Mouse (Mus musculus): Measurements from ENCODE around the gene Elavl1.
"Not testable (repeated sequence)": the region's sequence is repeated elsewhere in the genome, so short reads cannot be mapped to it uniquely, and the experiment has no call there.

Gene Elavl1

DNA sequence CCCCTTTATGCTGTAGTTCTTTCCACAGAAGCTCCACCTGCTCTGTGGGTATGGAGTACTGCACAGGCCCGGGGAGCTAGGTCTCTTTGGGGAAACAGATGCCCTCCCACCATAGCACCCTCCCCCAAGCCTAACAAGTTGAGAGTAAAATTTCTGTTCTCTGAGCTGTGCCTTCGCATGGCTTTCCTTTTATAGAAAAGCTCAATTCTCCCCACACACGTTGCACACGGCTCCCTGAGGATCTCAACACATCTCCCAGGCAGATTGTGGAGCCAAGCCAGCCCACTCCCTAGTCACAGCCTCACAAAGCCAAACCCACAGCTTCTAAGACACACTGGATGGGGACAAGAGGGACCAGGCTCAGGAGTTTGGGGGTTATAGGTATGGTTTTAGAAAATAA, 68.3 kb downstream of the Elavl1 start:
- peak; percentile 84 for DNase-seq

DNA sequence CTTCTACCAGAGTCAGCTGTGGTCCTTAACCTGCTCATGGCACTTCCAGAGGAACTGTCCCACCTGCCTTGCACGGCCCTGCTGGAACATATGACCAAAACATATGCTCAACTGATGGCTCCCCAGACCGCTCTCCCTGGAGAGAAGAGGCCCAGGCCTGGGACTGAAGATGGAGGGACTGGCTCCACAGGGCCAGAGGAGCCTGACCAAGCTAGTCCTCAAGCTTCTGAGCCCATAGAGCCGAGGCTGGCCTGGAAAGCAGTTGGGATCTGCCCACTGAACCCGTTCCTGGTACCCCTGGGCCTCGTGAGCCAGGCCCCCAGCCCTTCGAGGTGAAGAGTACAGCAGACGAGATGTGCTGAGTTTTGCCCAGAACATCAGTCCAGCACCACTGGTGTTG, 69.7 kb downstream of the Elavl1 start:
- not testable (repeated sequence) for DNase-seq

DNA sequence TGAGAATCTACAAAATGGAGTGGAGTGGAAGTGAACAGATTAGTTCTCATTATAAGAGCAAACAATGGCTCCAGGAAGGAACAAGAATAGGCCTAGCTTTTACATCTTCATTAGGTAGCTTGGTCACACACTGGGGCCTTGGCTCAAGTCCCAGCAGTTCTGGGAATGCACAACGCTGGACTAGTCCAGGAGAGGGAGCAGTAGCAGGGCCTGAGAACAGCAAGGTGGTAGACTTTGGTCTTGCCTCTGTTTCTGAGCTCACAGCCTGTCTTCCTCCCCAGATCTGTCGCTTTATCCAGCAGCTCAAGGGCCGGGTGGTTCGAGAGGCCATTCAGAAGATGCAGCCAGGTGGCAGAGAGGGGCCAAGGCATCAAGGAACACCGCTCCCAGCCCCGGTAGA, 71.2 kb downstream of the Elavl1 start:
- no peak for DNase-seq

DNA sequence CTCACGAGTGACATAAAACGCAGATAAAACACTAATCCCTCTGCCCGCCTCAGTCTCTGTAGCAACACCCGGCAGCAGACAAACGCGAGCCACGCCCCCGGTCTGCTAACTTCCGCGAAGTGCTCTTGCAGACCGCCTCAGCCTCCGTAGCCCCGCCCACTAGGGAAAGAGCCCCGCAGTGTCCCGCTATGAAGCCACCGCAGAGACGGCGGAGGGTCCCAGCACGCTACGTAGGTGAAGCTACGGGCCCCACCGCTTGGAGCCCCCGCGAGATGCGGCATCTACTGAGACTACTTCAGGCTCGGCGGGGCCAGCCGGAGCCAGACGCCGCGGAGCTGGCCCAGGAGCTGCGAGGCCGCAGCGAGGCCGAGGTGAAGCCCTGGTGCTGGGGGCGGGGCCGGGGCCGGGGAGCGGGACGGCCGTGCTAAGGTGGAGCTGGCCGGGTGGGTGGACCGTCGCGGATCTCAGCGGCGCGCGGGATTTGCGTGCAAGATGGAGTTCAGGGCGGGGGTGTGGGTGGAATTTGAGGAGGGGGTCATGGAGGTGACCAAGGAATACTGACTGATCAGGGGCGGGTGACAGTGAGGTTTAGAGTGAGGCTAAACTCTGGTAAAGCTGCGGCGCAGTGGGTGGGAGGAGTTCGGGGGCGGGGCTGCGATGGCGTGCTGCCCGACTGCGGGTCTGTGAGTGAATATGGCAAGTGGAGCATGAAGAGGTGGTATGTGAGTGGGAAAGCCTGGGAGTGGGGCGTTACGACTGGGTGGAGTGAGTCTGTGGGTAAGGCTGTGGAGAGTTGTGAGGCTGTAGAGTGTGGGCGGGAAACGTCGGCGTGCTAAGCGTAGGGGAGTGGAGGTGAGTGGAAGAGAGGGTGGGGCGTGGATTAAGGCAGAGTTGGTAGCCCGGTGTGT, 72.0 kb downstream of the Elavl1 start, which contains the start of gene Snapc2:
TSS of gene Snapc2 (plus strand) at position 147 of the 908 bp plus-strand sequence.
- DNase-seq, result peak; percentile 95

DNA sequence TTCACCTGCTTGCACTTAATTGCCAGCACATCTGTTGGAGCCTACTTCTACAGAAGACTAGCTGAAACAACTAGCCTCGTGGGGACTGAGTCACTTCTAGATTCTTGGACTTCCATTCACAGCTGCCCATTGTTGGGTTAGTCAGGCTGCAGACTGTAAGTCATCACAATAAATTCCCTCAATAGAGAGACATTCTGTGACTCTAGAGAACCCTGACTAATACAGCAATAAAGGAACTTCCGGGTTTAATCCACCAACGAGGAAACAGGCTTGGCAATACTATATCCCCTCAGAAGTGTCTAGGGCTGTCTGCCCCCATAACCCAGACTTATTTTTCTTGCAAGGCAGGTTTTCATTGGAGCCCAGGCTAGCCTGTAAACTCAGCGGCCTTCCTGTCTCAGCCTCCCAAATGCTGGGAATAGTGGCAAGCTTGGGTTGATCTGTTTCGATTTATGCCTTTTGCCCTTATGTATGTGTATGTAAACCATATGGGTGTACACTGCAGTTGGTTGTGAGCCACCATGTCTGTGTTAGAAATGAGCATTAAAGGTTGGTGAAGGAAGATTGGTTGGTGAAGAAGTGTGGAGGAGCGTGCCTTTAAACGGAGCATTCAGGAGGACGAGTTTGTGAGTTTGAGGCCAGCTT, 73.0 kb downstream of the Elavl1 start:
- no peak for DNase-seq

DNA sequence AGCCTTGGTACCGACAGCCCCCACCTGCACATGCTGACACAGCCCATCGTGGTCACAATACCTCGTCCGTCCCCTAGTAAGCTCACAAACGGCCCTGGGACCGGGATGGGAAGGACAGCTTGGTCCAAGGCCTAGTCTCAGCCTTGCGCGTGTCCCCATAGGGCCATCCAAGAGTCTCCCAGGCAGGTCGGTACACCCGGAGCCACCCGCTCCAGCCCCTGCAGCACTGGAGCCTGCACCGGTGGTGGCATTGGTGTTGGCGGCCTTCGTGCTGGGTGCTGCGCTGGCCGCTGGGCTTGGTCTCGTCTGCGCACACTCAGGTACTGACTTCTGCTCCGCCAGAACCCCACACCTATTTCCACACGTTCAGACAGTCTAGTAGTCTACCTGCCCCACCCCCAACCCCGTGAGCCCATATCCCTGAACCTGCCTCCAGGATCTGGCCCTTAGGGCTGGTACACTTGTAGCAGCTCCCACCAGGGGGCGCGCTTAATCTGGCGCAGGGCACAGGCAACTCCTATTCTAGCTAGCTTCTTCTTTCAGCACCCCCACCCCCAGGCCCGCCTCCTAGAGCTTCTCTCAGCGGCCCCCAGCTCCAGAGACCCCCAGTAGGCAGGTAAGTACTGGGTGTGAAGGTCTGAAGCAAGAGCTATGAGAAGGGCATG, 74.8 kb downstream of the Elavl1 start:
- DNase-seq, result peak; percentile 85

DNA sequence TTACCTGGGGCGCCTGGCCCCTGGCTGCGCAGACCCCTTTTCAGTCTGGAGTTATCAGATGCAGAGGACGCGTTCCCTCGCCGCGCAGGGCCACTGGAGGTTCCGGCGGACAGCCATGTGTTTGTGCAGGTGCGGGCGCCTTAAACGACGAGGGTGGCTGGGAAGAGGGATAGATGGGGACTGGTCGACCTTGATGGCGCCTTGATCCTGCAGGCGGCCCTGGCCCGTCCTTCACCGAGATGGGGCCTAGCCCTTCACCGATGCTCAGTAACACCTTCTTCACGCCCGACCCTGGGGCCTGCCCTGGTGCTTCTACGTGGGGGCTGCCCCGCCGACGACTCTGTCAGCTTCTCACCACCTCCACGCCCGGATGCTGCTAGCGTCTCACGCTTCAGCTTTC, 76.0 kb downstream of the Elavl1 start:
- no peak for DNase-seq

DNA sequence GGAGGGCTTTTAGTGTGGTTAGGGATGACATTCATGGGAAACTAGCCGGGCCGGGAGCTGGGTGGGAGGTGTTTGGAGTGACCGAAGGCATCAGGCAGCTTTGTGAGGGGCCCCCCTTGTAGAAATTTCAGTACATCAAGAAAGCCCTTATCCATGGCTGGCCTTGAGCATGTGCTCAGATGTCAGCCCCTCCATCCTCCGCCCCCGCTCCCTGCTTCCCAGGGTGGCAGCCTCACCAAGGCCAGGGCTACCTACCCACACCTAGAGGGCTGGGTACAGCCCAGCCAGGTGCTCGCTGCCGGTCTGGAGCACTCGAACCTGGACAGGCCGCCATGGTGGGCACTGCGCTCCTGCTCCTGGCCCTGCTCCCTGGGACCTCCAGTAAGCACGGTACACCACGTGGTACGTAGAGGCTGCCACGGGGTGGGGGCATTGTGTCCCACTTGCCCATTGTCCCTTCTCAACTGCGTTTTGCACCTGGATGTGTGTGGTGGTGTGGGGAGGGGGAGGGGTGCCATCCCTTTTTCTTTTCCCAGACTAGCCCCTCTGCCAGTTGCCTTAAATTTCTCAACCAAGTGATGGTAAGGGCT, 77.2 kb downstream of the Elavl1 start, which contains the start of gene Tgfbr3l:
TSS of gene Tgfbr3l (plus strand) at position 264 of the 590 bp plus-strand sequence.
- no peak for DNase-seq

DNA sequence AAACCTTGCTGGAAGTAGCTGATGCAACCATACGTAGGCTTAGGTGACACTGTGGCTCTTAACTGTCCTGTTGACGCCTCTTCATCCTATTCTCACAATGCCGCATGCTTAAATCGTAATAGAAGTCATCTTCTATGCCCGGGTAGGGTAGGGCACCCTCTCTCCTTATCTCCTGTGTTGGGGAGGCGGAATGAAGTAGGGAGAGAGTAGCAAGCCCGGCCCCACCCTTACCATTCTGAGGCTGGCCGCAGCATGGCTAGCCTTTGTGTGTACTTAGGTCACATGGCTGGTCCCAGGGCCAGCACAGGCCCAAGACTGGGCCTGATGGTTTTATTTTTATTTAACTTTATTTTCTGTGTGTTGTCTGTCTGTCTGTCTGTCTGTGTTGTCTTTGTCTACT, 78.0 kb downstream of the Elavl1 start:
- DNase-seq, result no peak

DNA sequence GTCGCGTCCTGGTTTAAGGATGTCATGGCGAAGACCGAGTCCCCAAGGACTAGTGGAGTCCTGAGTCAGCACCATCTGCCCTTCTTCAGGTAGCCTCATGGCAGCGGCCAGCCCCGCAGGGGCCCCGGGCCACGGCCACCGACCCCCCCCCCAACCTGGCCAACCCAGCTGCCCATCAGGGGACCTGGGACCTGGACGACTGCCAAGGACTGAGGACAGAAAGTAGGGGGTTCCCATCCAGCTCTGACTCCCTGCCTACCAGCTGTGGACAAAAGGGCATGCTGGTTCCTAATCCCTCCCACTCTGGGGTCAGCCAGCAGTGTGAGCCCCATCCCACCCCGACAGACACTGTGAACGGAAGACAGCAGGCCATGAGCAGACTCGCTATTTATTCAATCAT, 79.5 kb downstream of the Elavl1 start:
- no peak for DNase-seq

DNA sequence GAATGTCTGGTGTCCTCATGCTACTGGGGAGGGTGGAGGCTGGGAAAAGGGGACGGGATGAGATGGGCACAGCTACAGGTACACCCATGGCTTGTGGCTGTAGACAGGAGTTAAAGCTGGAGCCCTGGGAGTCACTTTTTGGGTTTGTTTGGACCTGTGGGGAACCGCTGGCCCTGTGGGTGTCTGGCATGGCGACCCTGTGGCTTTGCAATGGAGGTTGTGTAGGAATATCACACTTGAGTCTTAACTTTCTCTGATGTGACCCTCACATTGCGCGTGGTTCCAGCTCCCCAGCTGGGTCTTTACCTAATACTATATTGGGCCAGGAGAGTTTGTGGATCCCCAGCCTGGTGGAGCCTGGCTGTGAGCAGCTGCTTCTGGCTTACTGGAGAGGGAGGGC, 80.2 kb downstream of the Elavl1 start:
- DNase-seq, result no peak

DNA sequence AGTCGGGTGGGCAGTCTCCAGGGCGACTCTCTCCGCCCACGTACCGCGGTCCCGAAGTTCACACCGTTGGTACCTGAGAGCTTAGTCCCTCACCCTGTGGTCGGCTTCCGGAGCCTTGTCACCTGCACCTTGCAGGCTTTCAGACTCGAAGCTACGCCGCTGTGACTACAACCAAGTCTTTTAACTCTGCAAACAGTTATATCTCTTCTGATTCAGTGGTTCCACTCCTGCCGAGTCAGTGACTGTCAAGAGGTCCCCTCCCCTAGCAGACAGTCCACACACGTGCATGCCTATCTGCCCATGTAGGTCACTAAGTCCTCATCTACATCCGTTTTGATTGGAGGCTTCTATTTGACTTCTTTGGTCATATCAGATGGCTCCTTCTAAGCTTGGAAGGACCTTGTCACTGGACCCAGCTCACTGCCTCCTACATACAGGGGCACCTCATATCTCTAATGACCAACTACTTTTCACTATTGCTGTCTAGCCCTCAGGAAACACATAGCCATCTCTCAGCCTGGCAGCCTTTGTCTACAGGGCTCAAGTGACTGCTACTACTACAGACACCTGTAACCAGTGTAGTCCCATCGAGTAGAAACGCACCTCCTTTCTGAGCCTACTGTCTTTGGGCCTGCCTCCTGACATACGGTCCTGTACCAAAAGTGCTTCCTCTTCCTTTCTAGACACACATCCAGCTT, 85.9 kb downstream of the Elavl1 start:
- DNase-seq, result no peak

DNA sequence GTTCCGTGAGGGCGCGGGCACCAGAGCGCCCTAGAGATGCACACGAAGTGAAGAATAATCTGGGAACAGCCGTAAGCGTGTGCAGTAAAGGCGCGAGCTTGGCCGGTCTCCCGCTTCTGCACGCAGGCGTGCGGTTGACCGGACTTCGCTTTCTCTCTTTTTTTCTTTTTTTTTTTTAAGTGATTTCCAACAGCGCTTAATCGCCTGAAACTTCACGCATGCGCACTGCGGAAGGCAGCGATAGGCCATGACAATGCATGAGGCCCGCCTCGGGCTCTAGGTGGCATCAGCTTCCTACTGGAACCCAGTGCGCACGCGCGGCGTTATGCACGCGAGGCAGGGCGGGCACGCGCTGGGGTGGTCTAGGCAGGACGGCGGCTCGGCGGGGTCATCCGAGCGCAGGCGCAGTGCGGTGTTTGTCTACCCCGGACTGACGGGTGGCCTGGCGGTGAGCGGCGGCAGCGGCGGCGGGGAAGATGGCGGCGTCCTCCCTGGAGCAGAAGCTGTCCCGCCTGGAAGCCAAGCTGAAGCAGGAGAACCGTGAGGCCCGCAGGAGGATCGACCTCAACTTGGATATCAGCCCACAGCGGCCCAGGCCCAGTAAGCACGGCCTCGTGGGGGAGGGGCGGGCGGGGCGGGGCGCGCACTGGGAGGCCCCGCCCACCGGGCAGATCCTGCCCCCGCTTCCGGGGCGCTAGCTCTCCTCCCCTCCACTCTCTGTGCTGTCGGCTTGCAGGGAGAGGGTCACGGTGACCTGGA, 86.6 kb downstream of the Elavl1 start, which contains the start of the genes Map2k7 and Gm49320:
TSS of gene Map2k7 (plus strand) at position 307 of the 759 bp plus-strand sequence.
TSS of gene Gm49320 (plus strand) at position 432 of the 759 bp plus-strand sequence.
- peak; percentile 100 for DNase-seq

DNA sequence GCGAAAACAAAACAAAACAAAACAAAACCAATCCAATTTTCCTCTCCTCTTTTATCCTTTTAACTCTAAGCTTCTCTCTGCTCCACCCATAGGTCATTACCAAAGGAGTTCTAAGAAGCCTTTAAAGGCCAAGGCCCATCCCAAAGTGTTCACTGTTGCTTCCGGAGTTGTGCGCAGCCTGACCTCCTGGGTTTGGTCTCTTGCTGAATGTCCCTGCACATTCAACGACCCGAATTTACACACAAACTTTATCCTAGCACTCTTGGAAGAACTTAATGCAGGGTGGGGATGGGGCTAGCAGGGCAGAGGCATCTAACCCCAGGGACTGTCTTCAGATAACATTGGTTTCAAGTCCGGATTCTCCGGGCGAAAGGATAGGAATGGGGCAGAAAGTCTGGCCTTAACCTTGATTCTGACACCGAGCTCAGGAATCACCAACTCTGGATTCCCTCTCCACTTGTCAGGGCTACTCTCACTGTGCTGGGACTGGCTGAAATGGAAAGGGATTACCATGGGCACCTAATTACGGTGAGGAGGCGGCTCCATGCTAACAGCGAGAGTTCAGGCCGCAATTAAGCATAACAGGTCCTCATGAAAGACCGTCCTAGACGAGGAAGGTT, 87.3 kb downstream of the Elavl1 start:
- DNase-seq, result no peak
